Mouse (Mus musculus): ENCODE results near the gene Slc16a6.

DNA sequence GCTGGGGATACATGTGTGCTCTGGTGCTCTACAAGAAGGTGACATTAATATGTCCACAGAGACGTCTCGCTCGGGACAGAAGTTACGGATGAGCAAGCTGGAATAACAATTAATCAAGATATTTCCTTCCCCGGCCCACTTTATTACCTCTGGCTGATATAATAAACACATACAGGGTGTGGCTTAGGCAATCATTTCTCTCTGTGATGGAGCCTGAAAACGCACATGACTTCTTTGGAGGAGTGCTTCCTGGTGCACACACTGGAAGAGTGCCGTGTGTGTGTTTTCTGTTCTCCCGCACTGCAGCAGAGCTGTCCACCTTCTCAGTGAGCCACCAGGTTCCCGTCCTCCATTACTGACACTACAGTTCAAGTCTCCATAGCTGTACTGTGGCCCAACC lies 24.6 kb upstream of the Slc16a6 start:
- TF ChIP-seq MAX (IDR thresholded peaks at IDR 0.05; ENCODE audit: low read depth) (no peak), USF1 (IDR thresholded peaks at IDR 0.05; ENCODE audit: low read depth) (no peak), POLR2A (IDR thresholded peaks at IDR 0.05; ENCODE audit: insufficient read length, low read depth) (no peak), TCF3 (IDR thresholded peaks at IDR 0.05; ENCODE audit: insufficient read length, low read depth) (no peak), POLR2AphosphoS2 (IDR thresholded peaks at IDR 0.05; ENCODE audit: insufficient read length, low read depth) (no peak), REST (IDR thresholded peaks at IDR 0.05; ENCODE audit: insufficient read depth, insufficient read length) (no peak), SRF (IDR thresholded peaks at IDR 0.05; ENCODE audit: control insufficient read depth, insufficient read length, low read depth) (no peak), CEBPB (IDR thresholded peaks at IDR 0.05; ENCODE audit: insufficient read depth, poor library complexity, severe bottlenecking) (no peak), MYOG (IDR thresholded peaks at IDR 0.05; ENCODE audit: control insufficient read depth in 1 of 3, insufficient read depth in 1 of 3, insufficient read length in 2 of 3, low read depth in 2 of 3) (no peak), TCF12 (IDR thresholded peaks at IDR 0.05; ENCODE audit: insufficient read depth, poor library complexity, severe bottlenecking) (no peak), MYOD1 (IDR thresholded peaks at IDR 0.05; ENCODE audit: control insufficient read depth in 1 of 3, insufficient read length in 2 of 3, low read depth in 2 of 3) (no peak), E2F4 (IDR thresholded peaks at IDR 0.05; ENCODE audit: insufficient read depth) (no peak)

Data from myocyte (in vitro differentiated cells).